Mouse (Mus musculus) neutrophil, adult 59 days (primary cell): Measurements from ENCODE around the gene Isg15. TPM values are rescaled to one million over a fixed set of nuclear protein-coding genes. Genes with fewer than 3 reads are reported as not detected.

Experiments
- total RNA-seq, 2 experiments: library from RNA; stranded (reverse); gene quantifications; 1 replicate in 1 of 2; 2 replicates in 1 of 2; pipeline ENCODE4 v1.2.4; 2023

Isg15 gene
- total RNA-seq = 10 to 100 TPM; 10.3 to 11.6 TPM

GRCm38 (mm10) chr4:156200623-156201475 is at the start of gene Isg15:
TSS of gene Isg15 (minus strand) at chr4:156200818.

GRCm38 (mm10) chr4:156235808-156236533 is 35.4 kb upstream of the Isg15 start, which contains the start of gene Noc2l:
TSS of gene Noc2l (plus strand) at chr4:156236010.

GRCm38 (mm10) chr4:156234701-156235213 is 34.1 kb upstream of the Isg15 start, which contains the start of gene Plekhn1:
TSS of gene Plekhn1 (minus strand) at chr4:156234857.

GRCm38 (mm10) chr4:156215649-156216048 is 15.0 kb upstream of the Isg15 start, which contains the start of gene Perm1:
TSS of gene Perm1 (plus strand) at chr4:156215868.

GRCm38 (mm10) chr4:156203001-156203412 is 2.4 kb upstream of the Isg15 start, which contains the start of gene AW011738:
TSS of gene AW011738 (plus strand) at chr4:156203304.

GRCm38 (mm10) chr4:156197131-156197828 is 3.3 kb downstream of the Isg15 start, which contains the start of gene Agrn:
TSS of gene Agrn (minus strand) at chr4:156197488.

Other genes starting within 250 kb of the Isg15 start
- gene C1qtnf12, start 238.5 kb downstream of the Isg15 start, total RNA-seq = 10 to 100 TPM; 20.5 to 36.9 TPM
- 1 to 10 TPM; 2.0 to 2.4 TPM for gene B3galt6, start 208.2 kb downstream of the Isg15 start, total RNA-seq
- gene Sdf4, start 207.9 kb downstream of the Isg15 start, total RNA-seq = 100 to 1,000 TPM in 1 of 2 experiments, 10 to 100 TPM in 1; 97.9 to 120 TPM
- gene Tnfrsf4, start 187.0 kb downstream of the Isg15 start, total RNA-seq = 1 to 10 TPM; 1.9 to 2.0 TPM
- 1 to 10 TPM; 3.9 to 6.7 TPM for gene Tnfrsf18, start 174.7 kb downstream of the Isg15 start, total RNA-seq
- not detected for gene Ttll10, start 141.4 kb downstream of the Isg15 start, total RNA-seq
- gene 9430015G10Rik, start 90.8 kb downstream of the Isg15 start, total RNA-seq = 10 to 100 TPM; 14.9 to 19.7 TPM
- under 1 TPM; 0.20 to 0.29 TPM for gene Rnf223, start 70.3 kb downstream of the Isg15 start, total RNA-seq
- 10 to 100 TPM; 13.3 to 16.7 TPM for gene Agrn, start 3.3 kb downstream of the Isg15 start, total RNA-seq
- 1 to 10 TPM; 5.1 to 8.5 TPM for gene AW011738, start 2.5 kb upstream of the Isg15 start, total RNA-seq
- not detected for gene Perm1, start 15.1 kb upstream of the Isg15 start, total RNA-seq
- gene Plekhn1, start 34.0 kb upstream of the Isg15 start, total RNA-seq = 10 to 100 TPM; 14.7 to 15.2 TPM
- 10 to 100 TPM; 27.6 to 28.7 TPM for gene Noc2l, start 35.2 kb upstream of the Isg15 start, total RNA-seq
- 1 to 10 TPM; 3.2 to 3.9 TPM for gene Samd11, start 54.8 kb upstream of the Isg15 start, total RNA-seq
- not detected for gene Vmn2r-ps159, start 130.3 kb upstream of the Isg15 start, total RNA-seq